Mouse (Mus musculus) small intestine, adult 2 months (tissue): Measurements from ENCODE around the gene Pycr1. TPM values are rescaled to one million over a fixed set of nuclear protein-coding genes. Genes with fewer than 3 reads are reported as not detected.

Source experiments
- H3K27ac ChIP-seq: fragments of 200-500 bp; 2 replicates; pipeline ENCODE4 v1.5.1; 2012; ENCODE audit warnings: low read depth, low read length, control low read depth, inconsistent platforms; ENCODE audit not compliant: insufficient read depth
- H3K27me3 ChIP-seq: fragments of 200-500 bp; 2 replicates; pipeline ENCODE4 v1.6.1; 2012; ENCODE audit warnings: mild to moderate bottlenecking, moderate library complexity, low read length, inconsistent platforms; ENCODE audit not compliant: control insufficient read depth, insufficient read depth
- H3K36me3 ChIP-seq: fragments of 200-500 bp; 2 replicates; pipeline ENCODE4 v1.6.1; 2012; ENCODE audit warnings: mild to moderate bottlenecking, low read length, control low read depth, inconsistent platforms; ENCODE audit not compliant: control insufficient read depth, insufficient read depth
- H3K4me1 ChIP-seq: fragments of 200-500 bp; 2 replicates; pipeline ENCODE4 v1.6.1; 2012; ENCODE audit warnings: low read length, inconsistent platforms, mixed read lengths; ENCODE audit not compliant: control insufficient read depth, insufficient read depth, insufficient read length
- H3K4me3 ChIP-seq: fragments of 200-500 bp; 2 replicates; pipeline ENCODE4 v1.5.1; 2012; ENCODE audit warnings: low read depth, mild to moderate bottlenecking, control low read depth, inconsistent platforms, low read length, moderate library complexity
- CTCF ChIP-seq: fragments of 200-500 bp; IDR thresholded peaks from 2 replicates; pipeline ENCODE4 v1.5.1; 2012; ENCODE audit warnings: low read depth, mild to moderate bottlenecking, control low read depth, inconsistent platforms, low read length, moderate library complexity, mixed read lengths; ENCODE audit not compliant: insufficient replicate concordance, insufficient read length; ENCODE audit errors: extremely low read depth
- POLR2A ChIP-seq: fragments of 200-500 bp; IDR thresholded peaks from 2 replicates; pipeline ENCODE4 v1.6.1; 2012; ENCODE audit warnings: low read depth, mild to moderate bottlenecking, control low read depth, inconsistent platforms, low read length, moderate library complexity
- WGBS: fragments of 180-500 bp; shearing (Covaris S2); methylation state at CpG from one replicate; pipeline ENCODE4 v1.1.7; 2018; 5-methylcytosine and 5-hydroxymethylcytosine counted together
- polyA plus RNA-seq: library from polyadenylated mRNA; depleted of rRNA; stranded (reverse); fragments of >200 nt; gene quantifications from 2 replicates; pipeline ENCODE4 v1.2.3, GENCODE M21; 2012

Gene Pycr1
- polyA plus RNA-seq, 1 experiment = 19.9 TPM

GRCm38 (mm10) chr11:120641869-120642268 lies 1.7 kb downstream of the Pycr1 start:
- Histone ChIP-seq H3K27ac (no peak overlapping the region), H3K27me3 (no peaks in the 10 kb centered on the region; the same call in 1 of the 2 replicates), H3K4me1 (0 out of 2 replicates have a peak, but pooled peaks cover 4% of the 10 kb centered on the region), H3K36me3 (no peaks in the 10 kb centered on the region), H3K4me3 (no peak overlapping the region)
- WGBS = 83% methylated on average over 8 of the region's 8 CpGs
- TF ChIP-seq CTCF (no peak), POLR2A (no peak)

DNA sequence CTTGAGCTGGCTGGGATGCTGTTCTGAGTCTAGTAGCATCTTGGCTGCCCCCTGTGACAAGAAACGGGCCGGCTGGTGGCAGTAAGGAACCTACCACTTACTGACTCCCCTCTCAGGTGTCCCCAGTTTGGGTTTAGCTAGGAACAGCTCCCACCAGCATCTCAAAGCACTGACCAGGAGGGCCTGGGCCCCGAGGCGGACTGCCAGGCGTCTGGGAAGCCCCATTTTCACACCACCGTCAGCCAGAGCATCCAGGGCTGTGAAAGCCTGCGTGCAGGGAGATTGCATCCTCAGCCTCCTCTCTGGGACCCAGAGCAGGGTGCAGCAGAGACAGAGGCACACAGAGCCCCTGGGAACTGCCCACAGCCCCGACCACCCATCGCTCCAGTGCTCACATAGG lies 2.3 kb downstream of the Pycr1 start:
- WGBS = 76% methylated on average over 9 of the region's 9 CpGs
- Histone ChIP-seq H3K27ac (no peak overlapping the region), H3K36me3 (no peaks in the 10 kb centered on the region), H3K4me1 (0 out of 2 replicates have a peak, but pooled peaks cover 4% of the 10 kb centered on the region), H3K4me3 (no peak overlapping the region), H3K27me3 (no peaks in the 10 kb centered on the region; the same call in 1 of the 2 replicates)
- no peak for TF ChIP-seq CTCF
- TF ChIP-seq POLR2A = no peak

- H3K36me3 ChIP-seq = no peaks in the 10 kb centered on the region
- 84% methylated on average over 5 of the region's 5 CpGs for WGBS
- TF ChIP-seq POLR2A = no peak
- no peak for TF ChIP-seq CTCF
- peaks cover 23% of the 10 kb centered on the region for H3K4me1 ChIP-seq
- H3K27me3 ChIP-seq = no peaks in the 10 kb centered on the region
- H3K4me3 ChIP-seq = no peak overlapping the region
- no peak overlapping the region for H3K27ac ChIP-seq
Observed at GRCm38 (mm10) chr11:120634810-120635209, 8.8 kb downstream of the Pycr1 start.

DNA sequence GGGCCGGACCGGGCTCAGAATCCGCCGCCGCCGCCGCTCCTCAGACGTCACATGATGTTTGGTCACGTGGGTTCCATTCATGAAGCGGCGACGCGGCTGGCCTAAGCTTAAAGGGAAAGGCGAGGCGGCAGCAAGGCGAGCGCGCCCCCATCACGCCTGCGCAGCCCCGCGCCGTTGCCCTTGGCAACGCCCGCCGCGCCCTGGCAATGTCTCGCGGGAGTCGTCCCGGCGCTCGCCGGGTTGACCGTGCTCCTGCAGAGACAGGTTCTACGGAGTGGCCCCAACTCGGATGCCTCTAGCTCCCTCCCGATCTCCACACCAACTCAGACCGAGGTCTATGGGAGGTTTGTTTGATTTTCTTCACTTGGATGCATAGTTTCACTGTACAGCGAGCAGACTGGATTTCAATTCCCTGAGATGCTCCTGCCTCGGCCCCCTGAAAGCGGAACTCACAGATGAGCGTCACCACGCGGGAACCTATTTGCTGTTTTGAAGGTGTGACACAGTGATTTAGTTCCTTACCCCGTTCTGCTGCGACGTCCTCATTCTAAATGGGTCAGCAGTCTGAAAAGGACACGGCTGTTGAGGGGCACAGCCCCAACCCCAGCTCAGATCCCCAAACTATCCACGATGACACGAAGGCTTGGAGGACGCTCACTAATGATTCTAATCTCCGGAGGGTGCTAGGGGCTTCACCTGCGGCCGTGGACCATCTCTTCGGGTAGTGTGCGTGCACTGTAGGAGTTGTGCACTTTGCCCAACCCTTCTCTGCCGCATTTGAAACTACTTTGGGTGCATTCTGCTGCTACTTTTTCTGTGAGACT lies 9.8 kb downstream of the Pycr1 start, which contains the start of gene Mafg:
Gene Mafg (minus strand): TSS at position 81 of the 824 bp plus-strand sequence.
- H3K36me3 ChIP-seq = peaks cover 6% of the 10 kb centered on the region
- no peak for TF ChIP-seq CTCF
- TF ChIP-seq POLR2A = no peak
- peak within 1 kb of the TSS; percentile 92 for H3K27ac ChIP-seq
- WGBS = 11% methylated on average over 58 of the region's 58 CpGs
- H3K4me3 ChIP-seq = peak within 1 kb of the TSS; percentile 87
- no peaks in the 10 kb centered on the region for H3K27me3 ChIP-seq
- H3K4me1 ChIP-seq = peaks cover 34% of the 10 kb centered on the region

DNA sequence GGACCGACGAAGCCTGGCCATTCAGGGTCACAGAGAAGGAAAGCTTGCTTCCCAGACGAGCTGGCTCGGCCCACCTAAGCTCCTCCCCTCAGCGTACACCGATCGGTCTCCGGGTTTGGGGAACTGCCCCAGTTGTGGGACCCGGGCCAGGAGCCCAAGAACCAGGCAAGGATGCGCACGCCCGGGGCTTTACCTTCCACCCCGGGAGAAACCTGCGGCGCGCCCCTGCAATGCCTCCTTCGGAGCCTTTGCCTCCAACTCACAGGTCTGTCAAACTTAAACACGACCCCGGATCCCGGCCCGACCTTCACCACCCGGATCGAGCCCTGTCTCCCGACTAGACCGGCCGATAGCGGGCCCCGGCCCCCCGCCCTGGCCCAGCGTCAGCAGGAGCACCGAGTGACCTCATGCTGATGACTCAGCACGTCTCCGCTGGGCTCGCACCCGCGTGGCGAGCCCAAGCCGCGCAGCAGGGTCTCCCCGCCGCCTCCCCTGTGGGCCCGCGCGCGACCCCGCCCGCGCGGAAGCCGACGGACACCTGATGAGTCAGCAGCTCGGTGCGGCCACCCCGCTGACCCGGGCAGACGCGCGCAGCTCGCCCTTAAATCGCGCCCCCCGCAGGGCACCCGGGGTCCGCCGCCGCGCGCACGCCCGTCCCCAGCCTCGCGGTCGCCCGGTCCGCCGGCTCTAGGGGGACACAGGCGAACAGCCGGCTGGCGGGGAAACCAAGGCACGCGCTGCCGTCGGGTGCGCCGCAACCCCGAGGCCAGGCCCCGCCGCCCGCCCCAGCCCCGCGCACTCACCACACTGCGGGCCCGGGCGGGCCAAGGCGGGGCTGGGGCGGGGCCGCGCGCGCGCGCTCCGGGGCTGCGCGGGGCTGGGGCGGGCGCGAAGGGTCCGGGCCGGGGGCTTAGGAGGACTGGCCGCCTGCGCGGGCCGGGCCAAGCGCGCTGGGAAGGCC lies 10.7 kb downstream of the Pycr1 start:
- under 1% methylated on average over 116 of the region's 116 CpGs for WGBS
- Histone ChIP-seq H3K4me3 (peak overlapping the region; percentile 87), H3K27me3 (no peaks in the 10 kb centered on the region), H3K4me1 (peaks cover 37% of the 10 kb centered on the region), H3K27ac (peak overlapping the region; percentile 92), H3K36me3 (peaks cover 6% of the 10 kb centered on the region)
- no peak for TF ChIP-seq POLR2A
- no peak for TF ChIP-seq CTCF

DNA sequence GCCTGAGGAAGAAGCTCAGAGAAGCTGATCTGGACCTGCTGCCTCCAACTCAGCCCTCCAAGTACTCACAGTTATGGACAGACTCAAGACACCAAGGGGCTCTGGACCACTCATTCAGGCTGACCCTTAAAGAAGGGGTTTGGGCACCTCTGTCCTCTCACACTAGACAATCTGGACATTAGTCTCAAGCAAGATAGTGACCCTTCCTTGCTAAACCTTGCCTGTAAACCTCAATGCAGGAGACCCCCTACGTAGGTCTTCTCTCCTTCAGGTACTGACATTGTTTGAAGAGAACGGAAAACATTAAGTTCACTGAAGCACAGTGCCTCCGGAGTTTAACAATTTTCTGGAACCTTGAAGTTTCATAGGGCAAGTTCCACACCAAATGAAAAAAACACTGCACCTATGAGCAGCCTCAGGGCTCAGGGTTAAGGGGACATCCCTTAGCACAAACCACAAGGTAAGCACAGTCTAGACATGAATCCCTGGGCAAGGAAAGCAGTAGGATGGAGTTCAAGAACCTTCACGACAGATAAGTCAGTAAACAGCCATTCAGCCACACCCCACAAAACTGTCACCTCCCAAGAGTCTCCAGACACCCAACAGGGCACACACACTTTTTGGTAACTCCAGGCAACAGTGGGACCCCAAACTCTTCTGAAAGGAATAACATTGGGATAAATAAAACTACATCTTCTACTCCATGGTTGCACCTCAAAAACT lies 11.7 kb downstream of the Pycr1 start:
- peak overlapping the region; percentile 87 for H3K4me3 ChIP-seq
- no peaks in the 10 kb centered on the region for H3K27me3 ChIP-seq
- peaks cover 11% of the 10 kb centered on the region for H3K36me3 ChIP-seq
- H3K4me1 ChIP-seq = peaks cover 39% of the 10 kb centered on the region
- TF ChIP-seq POLR2A (no peak), CTCF (no peak)
- 34% methylated on average over 4 of the region's 4 CpGs for WGBS
- H3K27ac ChIP-seq = peak overlapping the region; percentile 92
